Mouse (Mus musculus) embryonic facial prominence, embryonic 13.5 days (tissue): Measurements from ENCODE around the gene Gm20716. TPM values are rescaled to one million over a fixed set of nuclear protein-coding genes. Genes with fewer than 3 reads are reported as not detected.

Experiments used
- ATAC-seq: fragments of 200-750 bp; cut with Nextera tagmentation; 2 replicates; pipeline ENCODE4 v1.8.0; 2017; ENCODE audit warnings: low read depth; ENCODE audit not compliant: insufficient number of reproducible peaks, insufficient read depth, low FRiP score, low TSS enrichment
- H3K27ac ChIP-seq: fragments of 300-500 bp; sonication (generic); 2 replicates; pipeline ENCODE4 v1.5.1; 2015; ENCODE audit warnings: moderate library complexity, mild to moderate bottlenecking, inconsistent platforms
- H3K27me3 ChIP-seq: fragments of 300-500 bp; sonication (generic); 2 replicates; pipeline ENCODE4 v1.6.1; 2015; ENCODE audit warnings: mild to moderate bottlenecking, inconsistent platforms
- H3K36me3 ChIP-seq: fragments of 300-500 bp; sonication (generic); 2 replicates; pipeline ENCODE4 v1.6.1; 2015; ENCODE audit warnings: mild to moderate bottlenecking, inconsistent platforms
- H3K4me1 ChIP-seq: fragments of 300-500 bp; sonication (generic); 2 replicates; pipeline ENCODE4 v1.6.1; 2015; ENCODE audit warnings: inconsistent platforms
- H3K4me2 ChIP-seq: fragments of 300-500 bp; sonication (generic); 2 replicates; pipeline ENCODE4 v1.6.1; 2015; ENCODE audit warnings: moderate library complexity, mild to moderate bottlenecking, inconsistent platforms
- H3K4me3 ChIP-seq: fragments of 300-500 bp; sonication (generic); 2 replicates; pipeline ENCODE4 v1.5.1; 2015; ENCODE audit warnings: mild to moderate bottlenecking, inconsistent platforms
- H3K9ac ChIP-seq: fragments of 300-500 bp; sonication (generic); 2 replicates; pipeline ENCODE4 v1.6.1; 2015; ENCODE audit warnings: mild to moderate bottlenecking, inconsistent platforms
- H3K9me3 ChIP-seq: fragments of 300-500 bp; sonication (generic); 2 replicates; pipeline ENCODE4 v1.6.1; 2016; ENCODE audit warnings: inconsistent platforms
- WGBS: fragments of 180-500 bp; shearing (Covaris S2); methylation state at CpG from one replicate; pipeline ENCODE4 v1.1.7; 2015; ENCODE audit warnings: mixed read lengths; 5-methylcytosine and 5-hydroxymethylcytosine counted together
- polyA plus RNA-seq: library from polyadenylated mRNA; unstranded; fragments of >200 nt; fragmentation: Nextera tagmentation; extraction: Ambion mirVana; gene quantifications from 2 replicates; pipeline ENCODE4 v1.2.1, GENCODE M21; 2015

Gm20716 gene
- polyA plus RNA-seq, 1 experiment from 2014 or later = 26.0 TPM

DNA sequence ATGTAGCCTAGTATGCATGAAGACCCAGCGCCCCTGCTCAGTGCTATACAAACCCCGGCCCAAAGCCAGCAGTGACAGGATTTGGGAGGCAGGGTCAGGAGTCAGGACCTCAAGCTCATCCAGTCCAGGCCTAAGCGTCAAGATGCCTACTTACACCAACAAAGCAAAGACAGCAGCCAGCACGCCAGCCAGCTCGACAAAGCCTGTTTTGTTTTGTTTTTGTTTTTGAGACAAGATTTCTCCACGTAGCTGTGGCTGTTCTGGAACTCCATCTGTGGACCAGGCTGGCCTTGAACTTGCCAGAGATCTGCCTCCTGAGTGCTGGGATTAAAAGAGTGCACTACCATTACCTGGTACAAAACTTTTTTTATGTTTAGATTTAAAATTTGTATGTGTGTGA lies 6.8 kb downstream of the Gm20716 start:
- Histone ChIP-seq H3K36me3 (peaks cover 77% of the 10 kb centered on the region), H3K27ac (no peak overlapping the region), H3K27me3 (no peaks in the 10 kb centered on the region), H3K4me3 (no peak overlapping the region), H3K9me3 (no peaks in the 10 kb centered on the region), H3K9ac (no peak overlapping the region), H3K4me2 (no peak overlapping the region), H3K4me1 (peaks cover 5% of the 10 kb centered on the region)
- ATAC-seq = no peak
- 78% methylated on average over 6 of the region's 6 CpGs for WGBS

- no peak overlapping the region for H3K4me3 ChIP-seq
- H3K9me3 ChIP-seq = no peaks in the 10 kb centered on the region
- no peaks in the 10 kb centered on the region for H3K4me1 ChIP-seq
- ATAC-seq = no peak
- WGBS = 53% methylated on average over 5 of the region's 5 CpGs
- H3K36me3 ChIP-seq = peaks cover 92% of the 10 kb centered on the region
- H3K27me3 ChIP-seq = no peaks in the 10 kb centered on the region
- H3K27ac ChIP-seq = no peak overlapping the region
- H3K9ac ChIP-seq = no peak overlapping the region
- H3K4me2 ChIP-seq = no peak overlapping the region
These were observed 16.3 kb downstream of the Gm20716 start for GRCm38 (mm10) chr2:168213788-168214397.

DNA sequence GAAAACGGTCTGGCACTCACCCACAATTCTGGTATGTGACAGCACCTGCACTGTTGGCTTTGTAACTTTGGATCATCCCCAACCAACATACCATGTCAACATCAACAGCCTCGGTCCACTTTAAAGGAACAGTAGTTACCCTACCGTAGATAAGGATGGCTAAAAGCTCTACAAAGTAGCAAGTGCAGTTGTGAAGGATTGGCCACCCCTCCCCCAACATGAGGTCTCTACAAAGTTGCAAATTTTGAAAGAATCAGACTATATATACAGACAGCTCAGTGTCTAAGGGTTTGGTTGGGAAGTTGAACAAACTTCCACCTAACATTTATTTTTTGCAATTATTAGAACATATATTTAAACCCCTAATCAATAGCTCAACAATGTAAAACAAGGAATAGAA lies 22.3 kb downstream of the Gm20716 start:
- H3K4me2 ChIP-seq = peak overlapping the region; percentile 74
- H3K4me1 ChIP-seq = peaks cover 22% of the 10 kb centered on the region
- H3K27me3 ChIP-seq = no peaks in the 10 kb centered on the region
- peaks cover 62% of the 10 kb centered on the region for H3K36me3 ChIP-seq
- ATAC-seq = no peak
- no peak overlapping the region for H3K4me3 ChIP-seq
- peak overlapping the region; percentile 100; the same call in 1 of the 2 replicates for H3K9ac ChIP-seq
- peak overlapping the region; percentile 99 for H3K27ac ChIP-seq
- WGBS = 96% methylated on average over 3 of the region's 3 CpGs
- no peaks in the 10 kb centered on the region for H3K9me3 ChIP-seq

DNA sequence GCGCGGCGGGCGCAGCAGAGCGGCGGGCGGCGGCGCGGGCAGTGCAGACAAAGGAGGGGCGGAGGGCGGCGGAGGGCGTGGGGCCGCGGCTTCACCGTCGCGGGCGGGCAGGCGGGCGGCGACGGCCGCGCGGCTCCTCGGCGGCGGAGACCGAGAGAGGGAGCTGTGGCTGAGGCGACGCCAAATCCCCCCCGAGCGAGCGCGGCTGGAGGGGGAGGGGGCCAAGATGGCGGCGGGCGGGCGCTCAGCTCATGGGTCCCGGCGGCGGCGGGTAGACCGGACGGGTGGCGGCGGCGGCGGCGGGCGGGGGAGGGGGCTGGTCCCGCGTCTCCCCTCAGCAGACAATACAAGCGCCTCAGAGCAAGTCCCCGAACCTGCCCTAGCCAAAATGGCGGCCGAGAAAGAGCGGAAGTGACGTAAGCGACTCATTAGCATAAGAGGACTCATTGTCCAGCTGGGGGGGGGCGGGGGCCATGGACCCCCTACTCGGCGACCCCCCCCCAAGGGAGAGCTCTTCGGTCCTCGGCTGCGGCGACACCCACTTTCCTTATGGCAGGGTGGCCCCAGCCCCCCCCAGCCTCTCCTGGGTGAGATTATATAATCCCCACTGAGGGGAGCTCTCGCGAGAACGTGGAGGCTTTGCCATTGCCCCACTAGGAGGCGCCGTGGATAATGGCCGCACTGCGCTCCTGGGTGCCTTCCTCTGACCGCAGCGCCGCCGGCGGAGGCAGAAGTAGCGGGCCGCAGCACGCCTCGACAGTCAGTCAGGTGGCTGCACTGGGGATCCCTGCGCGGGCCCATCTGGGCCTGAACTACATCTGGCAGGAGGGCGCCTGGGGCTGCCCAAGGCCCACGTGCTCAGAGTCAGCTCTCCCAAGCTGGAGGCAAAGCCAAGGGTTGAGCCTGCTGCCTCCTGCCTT lies 23.2 kb downstream of the Gm20716 start, which contains the start of gene Adnp:
Gene Adnp, minus strand, starts transcription at position 388 of the 920 bp plus-strand sequence.
- peak; percentile 87 for ATAC-seq
- peak within 1 kb of the TSS; percentile 100 for H3K9ac ChIP-seq
- no peaks in the 10 kb centered on the region for H3K9me3 ChIP-seq
- H3K27me3 ChIP-seq = no peaks in the 10 kb centered on the region
- H3K4me1 ChIP-seq = peaks cover 26% of the 10 kb centered on the region
- peak within 1 kb of the TSS; percentile 99 for H3K27ac ChIP-seq
- peak within 1 kb of the TSS; percentile 74 for H3K4me2 ChIP-seq
- peaks cover 60% of the 10 kb centered on the region for H3K36me3 ChIP-seq
- H3K4me3 ChIP-seq = peak within 1 kb of the TSS; percentile 100
- WGBS = 1% methylated on average over 57 of the region's 89 CpGs

DNA sequence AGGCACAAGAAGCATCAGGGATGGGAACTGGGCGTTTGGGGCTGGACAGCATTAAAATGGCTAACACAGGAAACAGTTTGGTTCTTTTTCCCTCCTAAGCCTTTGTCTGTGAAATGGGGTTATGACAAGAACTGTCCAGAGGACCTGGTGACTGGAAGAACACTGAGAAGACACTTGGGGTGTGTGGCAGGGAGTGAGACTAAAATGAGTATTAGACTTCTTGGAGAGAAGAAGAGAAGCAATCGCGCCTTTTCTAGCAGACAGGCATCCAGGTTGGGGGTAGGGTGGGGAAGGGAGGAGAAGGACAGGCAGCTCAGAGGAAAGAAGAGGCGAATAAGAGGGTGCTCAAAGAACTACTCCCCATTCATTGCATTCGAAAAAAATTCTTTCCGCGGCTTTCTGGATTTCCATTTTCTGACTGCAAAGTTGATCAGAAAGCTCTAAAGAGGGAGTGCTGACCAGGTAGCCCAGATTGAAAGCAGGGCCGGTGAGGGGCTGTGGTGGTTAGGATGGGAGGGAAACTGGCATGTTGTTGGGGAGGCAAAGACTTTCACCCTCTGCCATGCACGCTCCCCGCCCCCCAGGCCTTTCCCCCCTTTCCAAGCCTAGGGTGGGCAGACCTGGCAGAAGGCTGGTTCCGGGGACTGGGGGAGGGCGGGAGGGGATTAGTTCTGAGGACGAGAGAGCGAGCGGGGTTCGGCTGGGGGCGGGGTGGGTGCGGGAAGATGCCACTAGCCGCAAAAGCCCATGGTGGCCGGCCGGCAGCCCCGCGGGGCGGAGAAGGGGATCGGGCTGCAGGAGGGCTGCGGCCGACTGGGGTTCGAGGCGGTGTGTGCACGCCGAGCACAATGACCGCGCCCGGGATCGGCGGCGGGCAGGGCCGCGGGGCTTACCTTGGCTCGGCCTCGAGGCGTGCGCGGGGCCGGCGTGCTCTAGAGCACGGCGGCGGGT lies 24.2 kb downstream of the Gm20716 start:
- ATAC-seq = peak; percentile 12; the same call in 1 of the 2 replicates
- WGBS = under 1% methylated on average over 47 of the region's 49 CpGs
- H3K9me3 ChIP-seq = no peaks in the 10 kb centered on the region

GRCm38 (mm10) chr2:168205265-168205664 lies 24.9 kb downstream of the Gm20716 start:
- WGBS = 5% methylated on average over 6 of the region's 6 CpGs
- no peaks in the 10 kb centered on the region for H3K9me3 ChIP-seq
- H3K36me3 ChIP-seq = peaks cover 48% of the 10 kb centered on the region
- peak overlapping the region; percentile 99; the same call in 1 of the 2 replicates for H3K27ac ChIP-seq
- H3K4me2 ChIP-seq = peak overlapping the region; percentile 74
- peak overlapping the region; percentile 100 for H3K4me3 ChIP-seq
- no peak for ATAC-seq
- no peaks in the 10 kb centered on the region for H3K27me3 ChIP-seq
- peaks cover 40% of the 10 kb centered on the region for H3K4me1 ChIP-seq
- peak overlapping the region; percentile 100 for H3K9ac ChIP-seq

More for the DNA sequence above, 24.2 kb downstream of the Gm20716 start:
- Histone ChIP-seq H3K4me1 (peaks cover 33% of the 10 kb centered on the region), H3K27ac (peak overlapping the region; percentile 99), H3K9ac (peak overlapping the region; percentile 100), H3K4me3 (peak overlapping the region; percentile 100), H3K4me2 (peak overlapping the region; percentile 74), H3K36me3 (peaks cover 52% of the 10 kb centered on the region), H3K27me3 (no peaks in the 10 kb centered on the region)

DNA sequence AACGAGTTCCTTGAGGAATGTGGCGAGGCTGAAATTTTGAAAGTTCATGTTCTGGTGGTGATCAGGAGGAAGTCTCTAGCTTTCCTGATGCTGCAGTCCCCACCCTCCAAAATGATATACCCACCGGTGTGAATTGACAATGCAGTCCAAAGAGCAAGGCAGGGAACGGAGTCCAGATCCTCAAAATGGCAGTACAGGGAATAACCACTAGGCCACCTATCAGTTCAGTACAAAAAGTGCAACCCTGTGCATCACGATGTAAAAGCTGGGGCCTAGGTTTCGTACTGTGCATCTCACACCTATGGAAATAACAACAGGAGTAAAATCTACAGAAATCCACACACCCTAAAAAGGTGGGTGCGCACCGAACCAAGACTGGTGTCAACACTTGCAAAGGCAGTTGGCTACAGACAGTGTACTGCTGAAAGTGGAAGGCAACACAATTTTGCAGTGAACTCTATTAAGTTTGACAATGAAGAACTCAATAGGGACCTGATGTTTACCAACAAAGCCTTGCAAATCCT lies 25.6 kb downstream of the Gm20716 start:
- Histone ChIP-seq H3K27ac (no peak overlapping the region), H3K4me3 (peak overlapping the region; percentile 100), H3K36me3 (peaks cover 43% of the 10 kb centered on the region), H3K4me1 (peaks cover 45% of the 10 kb centered on the region), H3K9me3 (no peaks in the 10 kb centered on the region), H3K27me3 (no peaks in the 10 kb centered on the region), H3K4me2 (peak overlapping the region; percentile 74), H3K9ac (peak overlapping the region; percentile 100; the same call in 1 of the 2 replicates)
- ATAC-seq = no peak
- WGBS = 82% methylated on average over 8 of the region's 8 CpGs

DNA sequence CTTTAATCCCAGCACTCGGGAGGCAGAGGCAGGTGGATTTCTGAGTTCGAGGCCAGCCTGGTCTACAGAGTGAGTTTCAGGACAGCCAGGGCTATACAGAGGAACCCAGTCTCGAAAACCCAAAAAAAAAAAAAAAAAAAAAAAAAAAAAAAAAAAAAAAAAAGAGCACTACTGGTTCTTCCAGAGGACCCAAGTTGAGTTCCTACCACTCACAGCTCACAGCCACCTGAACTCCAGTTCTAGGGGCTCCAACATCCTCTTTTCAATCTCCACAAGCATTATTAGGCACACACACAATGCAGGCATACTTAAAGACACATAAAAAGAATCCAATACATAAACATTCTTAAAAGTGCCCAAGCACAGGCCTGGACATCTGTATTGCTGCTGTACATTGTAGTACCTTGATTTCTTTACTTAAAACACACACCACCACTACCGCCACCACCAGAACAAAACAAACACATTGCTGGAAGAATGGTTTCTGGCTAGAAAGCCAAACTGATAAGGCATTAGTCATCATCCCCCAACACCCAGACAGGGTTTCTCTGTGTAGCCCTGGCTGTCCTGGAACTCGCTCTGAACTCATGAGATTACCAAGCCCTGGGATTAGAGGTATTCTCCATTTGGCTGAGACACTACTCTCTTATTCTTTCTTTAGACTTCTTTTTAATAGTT lies 30.0 kb downstream of the Gm20716 start:
- H3K36me3 ChIP-seq = peaks cover 38% of the 10 kb centered on the region
- no peak overlapping the region for H3K27ac ChIP-seq
- H3K27me3 ChIP-seq = no peaks in the 10 kb centered on the region
- H3K9me3 ChIP-seq = no peaks in the 10 kb centered on the region
- whole genome bisulfite sequencing = 81% methylated on average over 5 of the region's 5 CpGs
- peaks cover 69% of the 10 kb centered on the region for H3K4me1 ChIP-seq
- H3K9ac ChIP-seq = no peak overlapping the region
- H3K4me3 ChIP-seq = no peak overlapping the region
- no peak overlapping the region for H3K4me2 ChIP-seq
- ATAC-seq = no peak

DNA sequence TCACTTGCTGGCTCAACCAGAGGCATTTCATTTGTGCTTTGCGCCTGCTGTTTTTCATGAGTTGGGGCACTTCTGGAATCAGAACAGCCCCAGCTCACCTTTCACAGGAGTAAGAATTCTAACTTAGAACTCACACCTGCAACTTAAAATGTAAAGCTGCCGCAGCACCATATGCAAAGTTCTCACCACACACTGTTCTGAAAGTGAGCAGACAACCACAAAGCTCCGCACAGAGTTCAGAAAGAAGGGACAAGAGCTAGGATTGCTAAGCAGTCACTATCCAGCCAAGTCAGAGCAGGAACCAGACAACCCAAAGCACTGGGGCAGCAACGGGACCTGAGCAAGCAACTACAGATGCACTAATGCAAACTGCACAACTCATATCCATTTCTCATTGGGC lies 30.7 kb downstream of the Gm20716 start:
- Histone ChIP-seq H3K4me1 (peaks cover 68% of the 10 kb centered on the region), H3K9me3 (no peaks in the 10 kb centered on the region), H3K4me3 (no peak overlapping the region), H3K27ac (no peak overlapping the region), H3K36me3 (peaks cover 36% of the 10 kb centered on the region), H3K4me2 (peak overlapping the region; percentile 16; the same call in 1 of the 2 replicates), H3K9ac (0 out of 2 replicates have a peak overlapping the region, but pooled peaks have one; percentile 4), H3K27me3 (no peaks in the 10 kb centered on the region)
- ATAC-seq = no peak
- WGBS = 82% methylated on average over 4 of the region's 4 CpGs

DNA sequence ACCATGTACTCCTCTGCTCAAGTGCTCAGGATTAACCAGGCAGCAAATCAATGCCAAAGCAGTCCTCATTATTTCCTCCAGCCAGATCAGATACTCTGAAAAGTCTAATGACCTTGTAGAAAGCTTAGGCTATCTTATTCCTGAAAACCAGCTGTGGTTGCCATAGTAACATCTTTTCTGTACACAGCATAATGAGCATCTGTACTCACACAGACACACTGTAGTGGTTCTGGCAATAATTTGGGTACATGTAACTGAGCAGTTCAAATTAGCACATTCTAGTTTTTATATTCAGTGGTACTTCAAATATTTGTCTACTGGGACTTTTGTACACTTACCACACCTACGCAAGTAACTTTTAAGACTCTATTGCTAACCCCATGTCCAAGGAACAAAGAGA lies 31.7 kb downstream of the Gm20716 start:
- Histone ChIP-seq H3K4me1 (peaks cover 67% of the 10 kb centered on the region), H3K4me2 (no peak overlapping the region), H3K27me3 (no peaks in the 10 kb centered on the region), H3K4me3 (no peak overlapping the region), H3K27ac (no peak overlapping the region; the same call in 1 of the 2 replicates), H3K9me3 (no peaks in the 10 kb centered on the region), H3K36me3 (peaks cover 29% of the 10 kb centered on the region), H3K9ac (no peak overlapping the region)
- no peak for ATAC-seq
- WGBS = 96% methylated on average over 1 of the region's 1 CpGs
